Mouse (Mus musculus): ENCODE measurements at regions not wholly inside any gene's neighbourhood (a gene's known extent, or its start where the extent isn't known, plus 50 kb on each side); places are given as distances from the start of the nearest gene placed in this dataset.

DNA sequence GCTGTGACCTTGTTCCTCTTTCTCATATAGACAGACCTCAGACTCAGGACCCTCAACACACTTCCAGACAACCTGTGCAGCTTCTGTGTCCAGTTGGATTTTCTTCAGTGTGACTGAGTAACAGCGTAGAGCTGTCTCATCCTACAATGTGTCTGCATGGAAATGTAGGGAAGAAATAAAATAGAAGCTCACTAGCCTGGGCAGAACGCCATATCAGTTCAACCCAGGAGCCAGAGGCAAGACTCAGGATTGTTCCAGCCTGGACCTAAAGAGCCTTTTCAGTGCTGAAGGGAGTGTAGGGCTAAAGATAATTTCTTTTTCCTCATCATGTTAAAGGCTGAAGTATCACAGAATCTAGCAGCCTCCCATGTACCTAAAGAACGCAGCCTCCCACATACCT, 88.9 kb downstream of the H2al1j start:
- no peaks in the 10 kb centered on the region for H3K36me3 ChIP-seq (ENCODE audit: control insufficient read depth, insufficient read depth, low read length, poor library complexity, severe bottlenecking)
- no peak overlapping the region for H3K9ac ChIP-seq (ENCODE audit: low read depth, poor library complexity, severe bottlenecking)
- no peaks in the 10 kb centered on the region for H3K4me1 ChIP-seq (ENCODE audit: control insufficient read depth, insufficient read depth, low read length)
- no peaks in the 10 kb centered on the region for H3K27me3 ChIP-seq (ENCODE audit: control insufficient read depth, insufficient read depth, low read length, poor library complexity, severe bottlenecking)
- no peak overlapping the region for H3K4me3 ChIP-seq (ENCODE audit: low read depth, low read length)
- TF ChIP-seq EP300 (IDR thresholded peaks at IDR 0.05; ENCODE audit: insufficient read depth, low read depth, low read length) (no peak), CTCF (IDR thresholded peaks at IDR 0.05; ENCODE audit: low read depth, low read length) (no peak), POLR2A (IDR thresholded peaks at IDR 0.05; ENCODE audit: insufficient read depth, low read length) (no peak)
- H3K9me3 ChIP-seq (replicated peaks; ENCODE audit: control insufficient read depth, insufficient read depth, low read length, poor library complexity, severe bottlenecking), result no peaks in the 10 kb centered on the region
- no peak overlapping the region for H3K27ac ChIP-seq (ENCODE audit: insufficient read depth, low read length)

DNA sequence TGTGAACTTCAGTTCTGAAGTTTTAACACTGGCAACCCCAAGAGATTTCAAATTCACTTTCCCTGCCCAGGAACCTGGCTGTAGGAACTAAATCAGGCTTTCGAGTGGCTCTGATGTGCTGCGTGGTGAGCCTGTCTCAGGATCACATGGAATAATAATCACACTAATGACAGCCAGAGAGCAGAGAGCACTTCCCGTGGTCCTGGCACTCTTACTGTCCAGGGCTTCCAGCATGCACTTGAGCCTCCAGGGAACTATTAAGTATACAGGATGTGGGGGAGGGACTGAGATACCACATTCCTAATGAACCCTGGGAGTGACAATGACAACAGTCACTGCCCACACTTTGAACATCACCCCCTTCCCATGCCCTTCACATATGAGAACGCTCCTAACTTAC, 90.2 kb downstream of the H2al1j start:
- H3K27me3 ChIP-seq (ENCODE audit: control insufficient read depth, insufficient read depth, low read length, poor library complexity, severe bottlenecking), result no peaks in the 10 kb centered on the region
- no peak for TF ChIP-seq EP300 (IDR thresholded peaks at IDR 0.05; ENCODE audit: insufficient read depth, low read depth, low read length)
- no peak for TF ChIP-seq CTCF (IDR thresholded peaks at IDR 0.05; ENCODE audit: low read depth, low read length)
- no peak for TF ChIP-seq POLR2A (IDR thresholded peaks at IDR 0.05; ENCODE audit: insufficient read depth, low read length)
- H3K9me3 ChIP-seq (replicated peaks; ENCODE audit: control insufficient read depth, insufficient read depth, low read length, poor library complexity, severe bottlenecking), result no peaks in the 10 kb centered on the region
- H3K9ac ChIP-seq (ENCODE audit: low read depth, poor library complexity, severe bottlenecking), result no peak overlapping the region
- H3K36me3 ChIP-seq (ENCODE audit: control insufficient read depth, insufficient read depth, low read length, poor library complexity, severe bottlenecking), result no peaks in the 10 kb centered on the region
- H3K27ac ChIP-seq (ENCODE audit: insufficient read depth, low read length), result no peak overlapping the region
- H3K4me3 ChIP-seq (ENCODE audit: low read depth, low read length), result no peak overlapping the region
- no peaks in the 10 kb centered on the region for H3K4me1 ChIP-seq (ENCODE audit: control insufficient read depth, insufficient read depth, low read length)

DNA sequence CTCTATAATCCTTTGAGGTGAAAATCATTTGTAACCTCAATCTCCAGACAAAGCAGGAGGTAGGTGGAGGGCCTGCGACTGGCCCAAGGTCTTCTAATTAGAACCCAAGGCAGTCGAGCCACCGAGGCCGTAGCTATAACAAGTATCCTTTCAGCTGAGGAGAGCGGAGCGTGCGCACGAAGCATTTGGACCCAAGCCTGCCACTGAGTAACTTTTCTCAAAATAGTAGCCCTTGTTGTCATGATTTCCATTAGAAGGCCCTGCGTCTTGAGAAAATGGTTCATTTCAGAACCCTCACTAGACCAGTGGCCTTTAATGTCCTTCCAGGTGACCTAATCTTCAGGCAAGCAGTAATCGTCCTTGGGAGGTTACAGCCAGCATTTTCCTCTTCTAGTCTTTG, 90.6 kb downstream of the H2al1j start:
- Histone ChIP-seq H3K4me1 (ENCODE audit: control insufficient read depth, insufficient read depth, low read length) (no peaks in the 10 kb centered on the region), H3K4me3 (ENCODE audit: low read depth, low read length) (no peak overlapping the region), H3K9me3 (replicated peaks; ENCODE audit: control insufficient read depth, insufficient read depth, low read length, poor library complexity, severe bottlenecking) (no peaks in the 10 kb centered on the region), H3K27me3 (ENCODE audit: control insufficient read depth, insufficient read depth, low read length, poor library complexity, severe bottlenecking) (no peaks in the 10 kb centered on the region), H3K27ac (ENCODE audit: insufficient read depth, low read length) (no peak overlapping the region), H3K9ac (ENCODE audit: low read depth, poor library complexity, severe bottlenecking) (no peak overlapping the region), H3K36me3 (ENCODE audit: control insufficient read depth, insufficient read depth, low read length, poor library complexity, severe bottlenecking) (no peaks in the 10 kb centered on the region)
- TF ChIP-seq POLR2A (IDR thresholded peaks at IDR 0.05; ENCODE audit: insufficient read depth, low read length) (no peak), CTCF (IDR thresholded peaks at IDR 0.05; ENCODE audit: low read depth, low read length) (no peak), EP300 (IDR thresholded peaks at IDR 0.05; ENCODE audit: insufficient read depth, low read depth, low read length) (no peak)

DNA sequence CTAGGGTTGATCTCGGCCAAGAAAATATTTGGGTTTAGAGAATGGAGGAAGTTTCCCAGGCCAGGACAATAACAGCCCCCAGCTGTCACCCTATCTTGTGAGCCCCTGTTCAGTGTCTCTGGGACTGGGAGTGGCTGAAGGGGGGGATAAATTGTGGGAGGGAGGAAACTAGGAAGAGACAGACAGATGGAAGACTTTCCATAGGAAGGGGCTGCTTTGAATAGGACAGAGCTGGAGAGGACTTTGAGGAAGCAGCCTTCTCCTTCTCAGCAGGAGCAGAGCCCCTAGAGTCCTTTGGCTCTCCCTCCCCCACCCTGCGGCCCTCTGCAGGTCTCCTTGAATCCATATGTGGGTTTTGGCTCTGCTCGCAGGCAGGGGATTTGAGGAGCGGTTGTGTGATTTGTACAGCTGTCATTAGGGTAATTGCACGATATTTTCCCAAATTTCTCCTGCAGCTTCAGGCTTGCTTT, 91.6 kb downstream of the H2al1j start:
- TF ChIP-seq EP300 (IDR thresholded peaks at IDR 0.05; ENCODE audit: insufficient read depth, low read depth, low read length) (no peak), CTCF (IDR thresholded peaks at IDR 0.05; ENCODE audit: low read depth, low read length) (no peak), POLR2A (IDR thresholded peaks at IDR 0.05; ENCODE audit: insufficient read depth, low read length) (no peak)
- Histone ChIP-seq H3K36me3 (ENCODE audit: control insufficient read depth, insufficient read depth, low read length, poor library complexity, severe bottlenecking) (no peaks in the 10 kb centered on the region), H3K9me3 (replicated peaks; ENCODE audit: control insufficient read depth, insufficient read depth, low read length, poor library complexity, severe bottlenecking) (no peaks in the 10 kb centered on the region), H3K4me1 (ENCODE audit: control insufficient read depth, insufficient read depth, low read length) (no peaks in the 10 kb centered on the region), H3K27ac (ENCODE audit: insufficient read depth, low read length) (no peak overlapping the region), H3K27me3 (ENCODE audit: control insufficient read depth, insufficient read depth, low read length, poor library complexity, severe bottlenecking) (no peaks in the 10 kb centered on the region), H3K9ac (ENCODE audit: low read depth, poor library complexity, severe bottlenecking) (no peak overlapping the region), H3K4me3 (ENCODE audit: low read depth, low read length) (no peak overlapping the region)

DNA sequence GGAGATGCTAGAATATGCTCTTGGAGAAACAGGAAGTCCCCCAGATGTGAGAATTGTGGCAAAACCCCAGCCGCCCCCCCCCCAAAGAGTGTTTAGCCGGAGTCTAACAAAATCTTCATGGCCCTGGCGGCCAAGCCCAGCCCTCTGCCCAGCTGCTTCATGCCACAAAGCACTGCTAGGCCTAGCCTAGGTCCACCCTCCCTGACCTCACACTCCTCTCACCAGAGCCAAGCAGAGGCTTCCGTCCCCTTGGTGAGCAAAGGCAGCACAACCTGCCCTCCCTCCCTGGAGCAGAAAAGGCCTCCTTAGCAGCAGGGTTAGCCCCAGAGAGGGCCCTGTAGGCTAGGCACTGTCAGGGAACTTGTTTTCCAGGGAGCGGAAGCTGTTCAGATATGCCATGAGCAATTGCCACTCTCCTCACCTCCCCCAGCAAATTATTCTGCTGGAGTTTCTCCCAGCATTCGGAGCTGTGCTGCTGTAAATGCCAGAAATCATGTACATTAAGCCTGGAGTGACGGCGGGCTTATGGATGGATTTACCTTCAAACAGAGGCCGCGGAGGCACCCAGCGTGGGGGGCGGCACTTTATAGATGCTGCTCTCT, 104.9 kb downstream of the H2al1j start:
- Histone ChIP-seq H3K27ac (ENCODE audit: insufficient read depth, low read length) (no peak overlapping the region), H3K9me3 (replicated peaks; ENCODE audit: control insufficient read depth, insufficient read depth, low read length, poor library complexity, severe bottlenecking) (no peaks in the 10 kb centered on the region; the same call in 1 of the 2 replicates), H3K36me3 (ENCODE audit: control insufficient read depth, insufficient read depth, low read length, poor library complexity, severe bottlenecking) (no peaks in the 10 kb centered on the region), H3K4me3 (ENCODE audit: low read depth, low read length) (no peak overlapping the region), H3K4me1 (ENCODE audit: control insufficient read depth, insufficient read depth, low read length) (no peaks in the 10 kb centered on the region), H3K27me3 (ENCODE audit: control insufficient read depth, insufficient read depth, low read length, poor library complexity, severe bottlenecking) (no peaks in the 10 kb centered on the region), H3K9ac (ENCODE audit: low read depth, poor library complexity, severe bottlenecking) (no peak overlapping the region)
- TF ChIP-seq POLR2A (IDR thresholded peaks at IDR 0.05; ENCODE audit: insufficient read depth, low read length), result no peak
- TF ChIP-seq CTCF (IDR thresholded peaks at IDR 0.05; ENCODE audit: low read depth, low read length), result no peak
- TF ChIP-seq EP300 (IDR thresholded peaks at IDR 0.05; ENCODE audit: insufficient read depth, low read depth, low read length), result no peak

DNA sequence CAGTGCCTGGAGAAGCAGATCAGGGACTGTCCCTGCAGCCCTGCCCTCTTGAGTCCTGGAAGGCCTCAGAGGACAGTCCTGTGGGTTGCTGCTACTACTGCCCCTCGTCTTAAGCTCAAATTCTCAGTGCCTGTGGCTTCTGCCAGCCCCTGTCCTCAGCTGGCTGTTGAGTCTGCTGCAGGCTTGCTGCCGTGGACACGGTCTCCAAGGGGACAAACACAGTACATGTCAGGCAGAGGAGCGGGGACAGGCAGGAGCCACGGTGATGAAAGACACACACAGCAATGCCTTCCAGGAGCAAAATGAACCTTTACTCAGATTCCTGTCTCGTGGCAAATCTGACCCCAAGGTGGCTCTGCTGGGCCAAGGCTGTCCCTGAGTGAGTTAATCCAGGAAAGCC, 107.7 kb downstream of the H2al1j start:
- no peak overlapping the region for H3K27ac ChIP-seq (ENCODE audit: insufficient read depth, low read length)
- H3K4me3 ChIP-seq (ENCODE audit: low read depth, low read length), result no peak overlapping the region
- no peaks in the 10 kb centered on the region for H3K36me3 ChIP-seq (ENCODE audit: control insufficient read depth, insufficient read depth, low read length, poor library complexity, severe bottlenecking)
- no peaks in the 10 kb centered on the region for H3K27me3 ChIP-seq (ENCODE audit: control insufficient read depth, insufficient read depth, low read length, poor library complexity, severe bottlenecking)
- H3K4me1 ChIP-seq (ENCODE audit: control insufficient read depth, insufficient read depth, low read length), result no peaks in the 10 kb centered on the region
- H3K9me3 ChIP-seq (replicated peaks; ENCODE audit: control insufficient read depth, insufficient read depth, low read length, poor library complexity, severe bottlenecking), result no peaks in the 10 kb centered on the region; the same call in 1 of the 2 replicates
- TF ChIP-seq EP300 (IDR thresholded peaks at IDR 0.05; ENCODE audit: insufficient read depth, low read depth, low read length), result no peak
- no peak for TF ChIP-seq CTCF (IDR thresholded peaks at IDR 0.05; ENCODE audit: low read depth, low read length)
- TF ChIP-seq POLR2A (IDR thresholded peaks at IDR 0.05; ENCODE audit: insufficient read depth, low read length), result no peak
- H3K9ac ChIP-seq (ENCODE audit: low read depth, poor library complexity, severe bottlenecking), result no peak overlapping the region
